Mouse (Mus musculus) macrophage (primary cell): ENCODE data around the gene Nploc4. TPM values are rescaled to one million over a fixed set of nuclear protein-coding genes. Genes with fewer than 3 reads are reported as not detected.
"Not testable (repeated sequence)": the region's sequence is repeated elsewhere in the genome, so short reads cannot be mapped to it uniquely, and the experiment has no call there.

Experiments
- H3K27ac ChIP-seq: fragments of 350-480 bp; formaldehyde crosslinking; 2 replicates; pipeline ENCODE4 v1.9.0; 2021
- H3K36me3 ChIP-seq: fragments of 350-480 bp; formaldehyde crosslinking; 2 replicates; pipeline ENCODE4 v1.9.0; 2021; ENCODE audit errors: inconsistent target
- H3K4me3 ChIP-seq: fragments of 350-480 bp; formaldehyde crosslinking; 2 replicates; pipeline ENCODE4 v1.9.0; 2021; ENCODE audit errors: inconsistent target
- H3K79me2 ChIP-seq: fragments of 350-480 bp; formaldehyde crosslinking; 2 replicates; pipeline ENCODE4 v1.9.0; 2021; ENCODE audit errors: inconsistent target
- WGBS: methylation state at CpG from one replicate; pipeline ENCODE4 v1.1.7; 2026; ENCODE audit warnings: inconsistent platforms; ENCODE audit not compliant: missing documents; 5-methylcytosine and 5-hydroxymethylcytosine counted together
- polyA plus RNA-seq: library from polyadenylated mRNA; stranded (reverse); fragments of 250-400 nt; gene quantifications from 3 replicates; pipeline ENCODE4 v1.2.4, GENCODE M21; 2018; ENCODE audit warnings: inconsistent platforms

The Nploc4 gene
- polyA plus RNA-seq, 1 experiment from 2014 or later, result 45.8 TPM

DNA sequence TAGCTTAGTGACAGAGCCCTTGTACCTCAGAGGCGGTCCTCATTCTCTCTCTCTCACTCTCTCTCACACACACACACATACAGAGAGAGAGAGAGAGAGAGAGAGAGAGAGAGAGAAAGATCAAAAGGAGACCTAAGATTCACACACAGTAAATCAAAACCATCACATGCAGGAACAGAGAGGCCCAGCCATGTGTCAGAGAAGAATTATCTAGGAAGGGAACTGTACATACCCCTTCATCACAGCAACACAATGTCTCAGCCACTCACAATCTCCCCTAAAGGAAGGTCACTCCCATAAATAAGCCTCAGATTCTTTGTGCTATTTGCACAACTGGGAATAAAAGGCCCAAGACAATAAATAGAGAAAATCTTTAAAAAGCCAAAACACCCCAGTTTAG, 18.9 kb downstream of the Nploc4 start:
- Histone ChIP-seq H3K79me2 (peaks cover 25% of the 10 kb centered on the region), H3K27ac (no peak overlapping the region), H3K4me3 (no peak overlapping the region), H3K36me3 (peaks cover 58% of the 10 kb centered on the region)
- WGBS, result 89% methylated on average over 1 of the region's 1 CpGs

GRCm38 (mm10) chr11:120417852-120418251, 19.7 kb downstream of the Nploc4 start:
- Histone ChIP-seq H3K27ac (no peak overlapping the region), H3K79me2 (peaks cover 17% of the 10 kb centered on the region), H3K4me3 (no peak overlapping the region), H3K36me3 (peaks cover 63% of the 10 kb centered on the region)
- 95% methylated on average over 7 of the region's 7 CpGs for WGBS

- not testable (repeated sequence) for H3K79me2 ChIP-seq, H3K4me3 ChIP-seq, H3K27ac ChIP-seq
- H3K36me3 ChIP-seq, result peaks cover 83% of the 10 kb centered on the region
- WGBS, result 93% methylated on average over 6 of the region's 10 CpGs
Measured at GRCm38 (mm10) chr11:120413621-120414020, 23.9 kb downstream of the Nploc4 start.

GRCm38 (mm10) chr11:120406445-120406844, 31.1 kb downstream of the Nploc4 start:
- Histone ChIP-seq H3K36me3 (peaks cover 83% of the 10 kb centered on the region), H3K27ac (no peak overlapping the region), H3K4me3 (no peak overlapping the region), H3K79me2 (peaks cover 12% of the 10 kb centered on the region; the same call in 1 of the 2 replicates)
- WGBS, result 79% methylated on average over 1 of the region's 1 CpGs

DNA sequence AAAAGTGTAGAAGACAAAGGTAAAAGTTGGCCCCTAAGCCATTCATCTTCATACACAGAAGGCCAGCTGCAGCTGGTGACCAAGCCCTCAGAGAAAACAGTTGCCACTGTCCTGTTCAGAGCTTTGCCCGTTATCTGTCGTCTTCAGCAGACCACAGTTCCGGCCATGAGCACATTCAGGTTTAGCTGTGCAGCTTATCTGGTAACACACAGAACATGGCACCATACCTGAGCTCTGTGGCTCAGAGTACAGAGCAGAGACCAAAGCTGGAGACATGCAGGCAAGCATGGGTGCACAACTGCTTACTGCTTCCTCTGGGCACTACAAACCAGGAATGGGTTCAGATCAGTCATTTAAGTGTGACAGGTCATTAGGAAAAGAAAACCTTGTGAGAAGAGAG, 31.6 kb downstream of the Nploc4 start:
- Histone ChIP-seq H3K27ac (no peak overlapping the region), H3K4me3 (no peak overlapping the region), H3K36me3 (peaks cover 83% of the 10 kb centered on the region), H3K79me2 (peaks cover 12% of the 10 kb centered on the region; the same call in 1 of the 2 replicates)
- WGBS, result 81% methylated on average over 3 of the region's 3 CpGs

DNA sequence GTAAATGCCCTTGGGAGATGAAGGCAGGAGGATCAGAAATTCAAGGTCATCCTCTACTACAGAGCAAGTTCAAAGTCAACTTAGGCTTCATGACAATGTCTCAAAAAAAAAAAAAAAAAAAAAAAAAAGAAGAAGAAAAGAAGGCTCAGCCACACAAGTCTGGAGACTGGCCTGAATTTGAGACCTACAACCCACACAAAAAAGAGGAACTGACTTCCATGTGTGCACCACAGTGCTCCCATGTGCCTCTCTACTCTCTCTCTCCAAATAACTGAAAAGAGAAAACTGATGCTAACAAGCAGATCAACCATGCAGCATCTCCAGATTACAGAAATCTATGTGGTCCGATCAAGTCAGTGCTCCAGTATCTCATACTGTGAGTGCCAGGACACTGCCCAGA, 32.7 kb downstream of the Nploc4 start:
- 60% methylated on average over 1 of the region's 1 CpGs for WGBS
- Histone ChIP-seq H3K4me3 (no peak overlapping the region), H3K27ac (no peak overlapping the region), H3K36me3 (peaks cover 84% of the 10 kb centered on the region), H3K79me2 (peaks cover 22% of the 10 kb centered on the region; the same call in 1 of the 2 replicates)

DNA sequence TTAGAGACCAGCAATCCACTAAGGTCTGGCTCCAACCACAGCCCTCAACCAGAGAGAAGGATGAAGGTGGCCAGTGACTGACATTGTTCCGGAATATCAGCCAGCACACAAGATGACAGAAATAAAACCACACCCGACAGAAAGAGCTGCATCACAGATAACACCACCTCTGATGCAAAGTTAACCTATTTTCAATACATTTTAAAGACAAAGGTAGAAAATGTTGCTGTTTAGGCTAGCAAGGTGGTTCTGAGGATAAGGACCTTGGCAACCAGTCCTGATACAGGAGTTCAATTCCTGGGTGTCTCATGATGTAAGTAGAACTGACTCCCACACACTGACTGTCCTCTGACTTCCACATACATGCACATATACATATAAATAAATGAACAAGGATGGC, 38.2 kb downstream of the Nploc4 start:
- H3K4me3 ChIP-seq, result no peak overlapping the region
- no peak overlapping the region for H3K27ac ChIP-seq
- H3K36me3 ChIP-seq, result peaks cover 88% of the 10 kb centered on the region
- WGBS, result 90% methylated on average over 2 of the region's 2 CpGs
- H3K79me2 ChIP-seq, result peaks cover 66% of the 10 kb centered on the region; the same call in 1 of the 2 replicates

- H3K27ac ChIP-seq, result no peak overlapping the region
- H3K4me3 ChIP-seq, result no peak overlapping the region
- H3K79me2 ChIP-seq, result peaks cover 73% of the 10 kb centered on the region; the same call in 1 of the 2 replicates
- WGBS, result 97% methylated on average over 2 of the region's 2 CpGs
- peaks cover 88% of the 10 kb centered on the region for H3K36me3 ChIP-seq
Measured at GRCm38 (mm10) chr11:120397602-120398001, 39.9 kb downstream of the Nploc4 start.

DNA sequence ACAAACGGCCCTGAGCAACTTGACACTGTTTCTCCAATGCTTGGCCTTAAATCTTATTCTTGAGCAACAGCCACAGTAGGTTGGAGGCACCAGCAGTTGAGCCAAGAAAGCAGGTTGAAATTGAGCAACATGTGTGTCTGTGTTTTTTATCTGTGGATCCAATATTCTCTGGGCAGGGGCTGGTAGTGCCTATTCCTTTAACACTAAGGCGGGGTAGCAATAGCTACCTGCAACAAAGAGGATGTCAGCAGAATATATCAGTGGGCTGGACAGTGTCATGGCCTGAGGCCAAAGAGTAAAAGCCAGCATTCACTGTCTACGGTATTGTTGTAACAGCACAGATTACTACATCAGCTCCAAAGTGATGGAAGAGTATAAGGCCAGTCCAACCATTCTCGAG, 41.8 kb downstream of the Nploc4 start:
- H3K4me3 ChIP-seq, result no peak overlapping the region
- H3K27ac ChIP-seq, result no peak overlapping the region
- H3K36me3 ChIP-seq, result peaks cover 83% of the 10 kb centered on the region
- H3K79me2 ChIP-seq, result peaks cover 83% of the 10 kb centered on the region; the same call in 1 of the 2 replicates
- WGBS, result 80% methylated on average over 4 of the region's 4 CpGs

- Histone ChIP-seq H3K27ac (no peak overlapping the region), H3K79me2 (peaks cover 23% of the 10 kb centered on the region; the same call in 1 of the 2 replicates), H3K4me3 (no peak overlapping the region), H3K36me3 (peaks cover 61% of the 10 kb centered on the region)
- WGBS, result 93% methylated on average over 8 of the region's 9 CpGs
Measured at GRCm38 (mm10) chr11:120388580-120388979, 48.9 kb downstream of the Nploc4 start.

GRCm38 (mm10) chr11:120387157-120387556, 50.4 kb downstream of the Nploc4 start:
- H3K27ac ChIP-seq, result no peak overlapping the region
- 54% methylated on average over 2 of the region's 2 CpGs for WGBS
- H3K4me3 ChIP-seq, result no peak overlapping the region
- peaks cover 9% of the 10 kb centered on the region; the same call in 1 of the 2 replicates for H3K79me2 ChIP-seq
- H3K36me3 ChIP-seq, result peaks cover 62% of the 10 kb centered on the region

- Histone ChIP-seq H3K79me2 (peaks cover 4% of the 10 kb centered on the region; the same call in 1 of the 2 replicates), H3K27ac (no peak overlapping the region), H3K4me3 (no peak overlapping the region), H3K36me3 (peaks cover 62% of the 10 kb centered on the region)
- 95% methylated on average over 6 of the region's 6 CpGs for WGBS
Measured at GRCm38 (mm10) chr11:120386632-120387031, 50.9 kb downstream of the Nploc4 start.

DNA sequence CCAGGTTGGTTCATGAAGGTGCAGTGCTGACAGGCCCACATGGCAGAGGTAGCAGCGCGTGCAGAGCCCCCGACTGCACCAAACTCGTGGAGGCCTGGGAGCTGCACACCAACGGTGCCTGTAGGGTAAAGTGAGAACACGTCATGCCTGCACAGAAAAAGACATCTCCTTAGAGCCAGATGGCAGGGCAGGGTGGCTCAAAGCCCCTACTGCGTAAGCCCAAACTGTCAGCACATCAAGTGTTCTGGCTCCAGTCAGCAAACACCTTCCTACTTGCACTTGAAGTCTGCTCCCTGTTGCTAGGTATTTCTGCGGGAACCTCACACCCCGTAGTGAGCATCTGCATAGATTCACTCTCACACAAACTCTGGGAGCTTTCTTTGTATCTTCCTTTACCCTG, 55.0 kb downstream of the Nploc4 start:
- WGBS, result 97% methylated on average over 9 of the region's 9 CpGs
- Histone ChIP-seq H3K36me3 (peaks cover 64% of the 10 kb centered on the region), H3K4me3 (no peak overlapping the region), H3K79me2 (no peaks in the 10 kb centered on the region), H3K27ac (no peak overlapping the region)

GRCm38 (mm10) chr11:120381157-120381556, 56.4 kb downstream of the Nploc4 start:
- peaks cover 58% of the 10 kb centered on the region for H3K36me3 ChIP-seq
- no peak overlapping the region for H3K4me3 ChIP-seq
- no peak overlapping the region for H3K27ac ChIP-seq
- no peaks in the 10 kb centered on the region for H3K79me2 ChIP-seq
- 84% methylated on average over 4 of the region's 4 CpGs for WGBS

- WGBS, result 90% methylated on average over 3 of the region's 3 CpGs
- Histone ChIP-seq H3K4me3 (no peak overlapping the region), H3K36me3 (peaks cover 49% of the 10 kb centered on the region), H3K79me2 (no peaks in the 10 kb centered on the region), H3K27ac (no peak overlapping the region)
Measured at GRCm38 (mm10) chr11:120380271-120380670, 57.2 kb downstream of the Nploc4 start.
